Mouse (Mus musculus) ES-CJ7 (cell line): Measurements from ENCODE around the gene Lrrc75a.

Experiments
- DNase-seq: peaks from one replicate; pipeline ENCODE4 v3.0.0; 2011; ENCODE audit warnings: low read depth, low spot score

Lrrc75a gene

GRCm38 (mm10) chr11:62557205-62557604, 91.1 kb downstream of the Lrrc75a start:
- no peak for DNase-seq

- no peak for DNase-seq
Observed at GRCm38 (mm10) chr11:62555896-62556412, 92.4 kb downstream of the Lrrc75a start.

GRCm38 (mm10) chr11:62554934-62555517, 93.3 kb downstream of the Lrrc75a start:
- no peak for DNase-seq
